Mouse (Mus musculus) adrenal gland, postnatal 4 days (tissue): Measurements from ENCODE around the gene 2210408I21Rik. TPM values are rescaled to one million over a fixed set of nuclear protein-coding genes. Genes with fewer than 3 reads are reported as not detected.

ENCODE experiments used
- DNase-seq, 2 experiments: peaks; one replicate each; pipeline ENCODE4 v3.0.0; 2021 to 2022; ENCODE audit warnings: low spot score in 2 of 2, mixed read lengths in 2 of 2
- total RNA-seq, 2 experiments: library from RNA; stranded (reverse); gene quantifications; 2 replicates each; pipeline ENCODE4 v1.2.3; 2021

2210408I21Rik gene
- total RNA-seq, 2 experiments from 2014 or later, result 10.8 to 14.1 TPM

GRCm38 (mm10) chr13:77275172-77275747, 139.9 kb downstream of the 2210408I21Rik start:
- no peak for DNase-seq

DNA sequence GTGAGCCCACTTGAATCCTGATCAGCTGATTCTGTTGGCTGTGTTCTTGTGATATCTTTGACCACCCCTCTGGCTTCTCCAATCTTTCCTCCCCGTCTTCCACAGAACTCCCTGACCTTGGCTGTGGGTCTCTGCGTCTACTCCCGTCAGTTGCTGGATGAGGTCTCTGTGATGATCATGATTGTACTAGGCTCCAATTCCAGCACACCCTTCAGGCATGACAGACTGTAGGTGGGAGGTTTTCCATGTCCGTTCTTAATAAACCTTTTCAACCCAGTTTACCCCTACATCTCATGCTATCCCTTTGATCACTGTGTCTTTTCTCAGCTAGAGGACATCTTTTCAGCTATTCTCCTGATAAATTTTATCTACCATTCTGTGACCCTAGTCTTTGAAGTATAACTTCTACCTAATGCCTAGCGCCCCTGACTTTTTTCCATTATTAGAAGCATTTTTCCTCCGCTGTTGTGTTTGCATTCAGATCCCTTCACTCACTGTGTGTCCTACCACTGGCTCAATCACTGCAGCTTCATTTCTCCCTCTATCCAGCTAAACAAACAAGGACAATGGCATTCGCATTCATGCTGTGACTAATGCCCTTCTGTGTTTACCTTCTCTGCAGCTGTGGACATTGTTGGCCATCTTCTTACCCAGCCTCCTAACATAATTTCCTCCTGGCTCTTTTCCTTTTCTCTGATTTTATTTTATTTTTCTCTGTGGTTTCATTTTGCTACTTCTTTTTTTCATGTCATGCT, 143.5 kb downstream of the 2210408I21Rik start:
- DNase-seq, result no peak

DNA sequence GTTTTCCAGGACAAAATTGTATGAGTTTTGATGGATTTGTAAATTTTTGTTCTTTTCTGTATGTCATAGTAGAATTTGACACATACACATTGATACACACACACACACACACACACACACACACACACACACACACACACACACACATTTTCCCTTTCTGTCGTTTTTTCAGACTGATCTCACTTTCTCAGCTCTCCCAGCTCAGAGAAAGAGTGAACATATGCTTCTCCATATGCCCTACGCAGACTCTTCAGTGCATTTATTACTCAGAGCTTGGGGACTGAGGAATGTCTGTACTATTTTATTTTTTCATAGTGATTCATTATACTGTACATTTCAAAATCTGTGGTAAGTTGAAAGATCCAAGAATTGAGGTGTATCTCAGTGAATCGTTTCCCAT, 160.2 kb downstream of the 2210408I21Rik start:
- no peak for DNase-seq

DNA sequence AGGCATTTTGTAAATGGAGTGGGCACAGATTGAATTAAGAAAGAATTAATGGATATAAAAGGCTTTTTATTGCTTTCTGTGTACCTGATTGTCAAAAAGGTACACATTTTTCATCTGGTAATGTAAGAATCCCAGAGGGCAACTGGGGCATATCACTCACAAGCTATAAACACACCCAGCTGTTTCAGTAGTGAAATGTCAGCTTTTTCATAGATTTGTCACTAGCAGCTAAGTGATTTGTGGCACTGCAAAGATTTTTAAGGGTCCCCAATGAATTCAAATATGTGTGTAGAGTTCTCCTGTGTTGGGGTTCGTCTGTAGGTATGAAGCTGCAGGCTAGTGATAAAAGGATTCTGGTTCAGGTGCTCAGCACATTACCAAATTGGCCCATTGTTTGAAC, 188.8 kb downstream of the 2210408I21Rik start:
- DNase-seq, result no peak

DNA sequence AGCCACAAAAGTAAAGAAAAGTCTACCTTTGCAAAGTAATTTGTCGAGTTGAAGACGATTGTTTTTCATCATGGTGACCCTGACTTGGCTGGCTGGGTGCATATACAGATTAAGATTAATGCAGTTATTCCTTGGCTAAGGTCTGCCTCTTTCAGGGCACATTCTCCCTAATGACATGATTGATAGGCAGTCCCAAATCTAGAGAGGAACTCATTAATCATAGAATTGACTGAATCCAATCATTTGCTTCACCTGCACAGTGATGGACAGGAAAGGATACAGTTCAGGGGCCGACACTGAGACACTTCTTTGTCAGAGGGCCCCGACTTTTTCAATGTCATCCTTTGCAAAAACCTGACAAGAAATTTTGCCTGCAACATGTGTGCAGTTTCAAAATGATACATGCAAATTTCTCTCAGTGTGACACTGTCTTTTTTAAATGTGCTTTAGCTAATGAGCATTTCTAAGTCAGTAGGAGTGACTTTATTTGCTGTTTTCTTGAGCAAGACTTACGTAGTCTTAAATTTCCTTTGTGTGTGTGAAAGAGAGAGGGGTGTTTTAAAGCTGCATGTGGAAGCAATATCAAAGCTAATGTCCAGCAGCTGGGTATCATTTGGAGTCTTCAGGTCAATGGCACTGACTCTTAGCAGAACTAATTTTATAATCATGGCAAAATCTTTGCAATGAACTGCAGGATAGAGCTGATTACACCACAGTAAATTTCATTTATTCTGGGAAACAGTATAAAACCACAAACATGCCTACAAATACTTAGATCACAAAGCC, 191.0 kb downstream of the 2210408I21Rik start:
- DNase-seq, result no peak

GRCm38 (mm10) chr13:77342097-77342496, 206.8 kb downstream of the 2210408I21Rik start:
- no peak for DNase-seq

DNA sequence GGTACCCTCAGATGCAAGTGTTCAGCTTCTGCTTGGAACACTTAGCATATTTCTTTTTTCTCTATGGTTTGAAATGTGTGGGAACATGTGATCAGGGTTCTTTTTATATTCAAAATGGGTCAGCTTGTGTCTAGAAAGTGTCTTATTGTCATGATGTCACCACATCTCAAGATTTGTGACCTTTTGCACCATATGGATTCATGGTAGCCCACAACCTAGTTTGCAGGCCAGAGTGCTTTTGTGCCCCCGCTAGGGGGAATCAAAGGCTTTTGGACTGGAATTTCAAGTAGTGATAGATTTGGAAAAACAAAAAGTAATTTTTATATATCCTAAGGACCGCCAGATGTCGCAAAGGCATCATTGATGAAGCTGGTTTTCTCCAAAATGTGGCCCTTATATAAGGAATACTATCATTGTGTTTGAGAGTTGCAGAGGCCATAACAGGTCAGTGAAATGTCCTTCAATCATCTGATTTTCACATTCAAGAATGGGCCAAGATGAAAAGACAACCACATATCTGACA, 250.2 kb downstream of the 2210408I21Rik start:
- no peak for DNase-seq

- no peak for DNase-seq
Measured at GRCm38 (mm10) chr13:77386001-77386400, 250.7 kb downstream of the 2210408I21Rik start.

- no peak for DNase-seq
Measured at GRCm38 (mm10) chr13:77388148-77388547, 252.8 kb downstream of the 2210408I21Rik start.

DNA sequence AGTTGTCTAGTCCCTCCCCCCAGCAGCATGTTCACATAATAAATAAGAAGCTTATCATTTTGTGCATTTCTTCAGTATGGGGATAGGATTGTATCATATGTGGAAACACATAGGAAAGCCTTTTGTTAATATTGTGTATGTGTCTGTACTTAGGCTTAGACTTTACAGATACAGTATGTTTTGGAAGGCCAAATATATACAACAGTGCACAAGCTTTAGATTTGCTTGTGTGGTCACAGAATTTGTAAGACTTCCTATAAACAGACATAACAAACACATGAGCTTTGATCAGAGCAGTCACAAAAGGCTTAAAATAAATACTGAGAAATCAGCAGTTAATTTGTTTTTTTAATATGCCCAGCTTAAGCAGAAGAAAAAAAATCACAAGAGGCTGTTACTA, 253.9 kb downstream of the 2210408I21Rik start:
- DNase-seq, result no peak

DNA sequence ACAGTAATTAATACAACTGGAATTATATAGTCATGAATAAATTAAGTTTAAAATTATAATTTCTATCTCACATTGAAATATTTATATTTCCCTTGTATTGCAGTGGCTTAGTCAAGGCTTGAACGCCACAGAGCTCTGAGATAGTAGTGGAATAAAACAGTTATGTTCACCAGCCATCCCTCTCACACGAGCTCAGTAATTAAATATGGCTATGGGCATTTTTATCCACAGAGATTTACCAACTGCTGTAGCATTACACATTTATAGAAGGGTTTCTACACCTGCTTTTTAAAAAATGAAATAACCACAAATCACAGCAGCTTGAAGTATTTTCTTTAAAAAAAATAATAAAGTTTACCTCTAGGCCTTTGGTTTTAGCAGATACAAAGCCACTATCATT, 261.0 kb downstream of the 2210408I21Rik start:
- no peak for DNase-seq

DNA sequence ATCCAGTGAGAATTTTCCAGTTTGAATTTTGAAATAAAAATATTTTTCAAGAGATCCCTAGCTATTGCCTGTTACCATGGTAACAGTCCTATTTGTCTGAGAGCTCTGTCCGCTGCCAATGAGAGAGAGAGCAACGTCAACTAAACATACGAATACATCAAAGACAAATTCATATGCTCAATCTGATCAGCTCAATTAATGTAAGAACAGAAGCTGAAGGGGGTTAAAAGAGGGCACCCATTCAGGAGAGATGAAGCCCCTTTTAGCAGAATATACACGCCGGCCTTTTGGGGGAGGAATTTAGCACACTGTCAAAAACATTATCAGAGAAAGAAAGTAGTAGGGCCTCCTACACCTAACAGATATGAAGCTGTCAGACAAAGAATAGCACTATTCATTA, 261.6 kb downstream of the 2210408I21Rik start:
- no peak for DNase-seq

DNA sequence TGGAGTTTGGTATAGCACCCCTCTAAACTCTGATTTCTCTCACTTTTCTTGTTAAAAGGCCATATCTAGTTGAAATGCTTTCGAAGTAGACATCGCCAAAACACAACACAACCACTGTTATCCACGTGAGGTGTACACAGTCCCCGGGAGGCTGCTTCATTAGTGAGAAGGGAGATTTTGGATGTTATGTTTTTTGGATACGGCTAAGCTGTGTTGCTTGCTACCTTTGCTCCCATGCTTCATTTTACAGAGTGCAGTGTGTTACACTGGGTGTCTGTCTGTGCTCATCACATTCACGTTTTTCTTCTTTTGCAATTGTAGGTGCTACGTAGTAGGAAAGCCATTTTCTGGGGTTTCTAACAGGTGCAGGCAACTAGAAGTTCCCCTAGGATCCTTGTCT, 262.3 kb downstream of the 2210408I21Rik start:
- DNase-seq, result no peak

DNA sequence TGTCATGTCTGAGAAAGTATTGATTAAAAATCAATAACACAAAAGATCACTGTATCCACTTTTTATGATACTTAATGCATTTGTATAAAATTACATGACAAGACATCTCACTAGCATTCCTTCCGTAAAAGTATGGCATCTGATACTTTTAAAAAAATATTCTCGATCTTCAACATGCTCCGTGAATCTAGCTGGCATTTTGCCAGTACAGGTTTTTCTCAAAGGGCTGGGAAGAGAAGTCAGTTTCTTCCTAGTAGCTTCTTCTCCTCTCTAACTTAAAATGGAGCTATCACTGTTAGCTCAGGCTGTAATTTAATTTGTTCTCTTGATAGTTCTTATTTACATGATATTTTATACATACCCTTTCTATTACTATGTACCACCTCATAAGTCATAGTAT, 263.1 kb downstream of the 2210408I21Rik start:
- no peak for DNase-seq

- no peak for DNase-seq
Measured at GRCm38 (mm10) chr13:77400762-77401161, 265.4 kb downstream of the 2210408I21Rik start.

- DNase-seq, result no peak
Measured at GRCm38 (mm10) chr13:77408530-77408929, 273.2 kb downstream of the 2210408I21Rik start.

DNA sequence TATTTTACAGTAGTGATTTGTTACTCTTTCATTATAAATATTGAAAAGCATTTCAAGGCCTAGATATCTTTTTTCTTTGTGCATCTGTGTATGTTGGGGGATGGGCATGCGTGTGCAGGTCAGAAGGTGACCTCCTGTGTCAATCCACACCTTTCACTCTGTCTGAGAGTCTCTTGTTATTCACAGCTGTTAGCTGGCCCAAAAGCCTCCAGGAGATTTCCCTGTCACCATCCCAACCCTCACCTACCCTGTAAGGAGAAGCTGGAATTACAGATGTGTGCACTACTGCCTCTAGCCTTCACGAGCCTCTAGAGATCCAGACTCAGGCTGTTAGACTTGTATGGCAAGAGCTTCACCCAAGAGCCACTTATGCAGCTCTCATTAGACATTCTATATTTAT, 274.5 kb downstream of the 2210408I21Rik start:
- DNase-seq, result no peak

DNA sequence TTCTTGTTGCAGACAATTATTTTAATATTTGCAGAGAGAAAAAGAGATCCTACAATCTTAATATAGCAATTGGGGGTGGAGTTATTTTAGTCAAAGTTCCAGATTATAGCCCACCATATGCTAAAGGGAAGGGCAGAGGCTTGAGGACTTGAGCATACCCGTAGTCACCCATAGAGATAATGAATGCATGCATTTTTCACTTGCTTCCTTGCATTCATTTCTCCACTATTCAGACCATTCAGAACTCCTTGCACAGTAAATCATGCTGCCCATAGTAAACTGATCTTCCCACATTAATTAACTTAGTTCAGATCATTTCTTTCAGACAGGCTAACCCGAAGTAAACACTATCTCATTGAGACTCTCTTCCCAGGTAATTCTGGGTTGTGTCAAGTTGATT, 277.5 kb downstream of the 2210408I21Rik start:
- no peak for DNase-seq

DNA sequence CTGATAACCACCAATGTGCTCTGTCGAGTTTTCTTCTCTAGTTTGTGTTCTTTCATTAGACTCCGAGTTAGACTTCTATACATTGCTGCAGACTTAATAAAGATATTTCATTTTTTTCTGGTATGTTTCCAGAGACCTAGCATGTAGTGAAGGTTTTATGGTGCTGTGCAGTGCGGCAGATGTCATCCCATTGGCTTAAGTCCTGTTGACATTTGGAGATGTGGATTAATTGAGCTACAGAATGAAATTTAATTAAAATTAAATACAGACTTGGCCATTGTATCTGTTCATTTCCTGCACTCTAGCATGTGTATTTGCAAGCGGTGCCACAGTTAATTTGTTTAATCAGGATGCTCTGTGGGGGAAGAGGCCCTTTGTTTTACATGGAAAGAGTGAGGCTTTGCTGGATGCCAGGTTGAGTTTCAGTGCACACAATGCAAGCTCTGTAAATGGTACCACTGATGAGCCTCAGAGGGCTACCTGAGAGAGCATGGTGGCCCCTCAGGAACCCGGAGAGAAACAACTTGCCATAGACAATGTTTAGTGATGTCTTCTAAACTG, 314.7 kb downstream of the 2210408I21Rik start:
- DNase-seq, result no peak

DNA sequence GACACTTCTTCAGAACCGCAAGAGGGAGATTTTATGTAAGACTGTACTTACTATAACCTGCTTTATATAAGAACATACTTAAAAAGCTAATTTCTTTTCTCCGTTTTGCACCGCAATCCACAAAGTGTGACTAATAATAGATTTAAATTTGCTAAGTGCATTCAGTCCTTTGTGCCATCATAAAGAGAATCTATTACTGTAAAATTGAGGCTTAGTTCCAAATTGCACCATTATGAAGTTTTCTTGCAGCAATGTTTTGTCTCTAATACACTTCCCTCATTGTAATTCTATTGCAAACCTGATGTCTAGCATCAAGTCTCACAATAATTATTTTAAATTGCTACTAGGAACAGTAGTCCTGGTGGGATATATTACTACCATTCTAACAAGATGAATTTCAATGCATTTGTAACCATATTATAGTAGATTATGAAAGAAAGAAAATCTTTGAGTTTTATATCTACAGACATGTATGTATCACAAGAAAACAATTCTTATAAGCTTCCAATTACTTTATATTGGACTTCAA, 334.8 kb downstream of the 2210408I21Rik start:
- DNase-seq, result no peak

DNA sequence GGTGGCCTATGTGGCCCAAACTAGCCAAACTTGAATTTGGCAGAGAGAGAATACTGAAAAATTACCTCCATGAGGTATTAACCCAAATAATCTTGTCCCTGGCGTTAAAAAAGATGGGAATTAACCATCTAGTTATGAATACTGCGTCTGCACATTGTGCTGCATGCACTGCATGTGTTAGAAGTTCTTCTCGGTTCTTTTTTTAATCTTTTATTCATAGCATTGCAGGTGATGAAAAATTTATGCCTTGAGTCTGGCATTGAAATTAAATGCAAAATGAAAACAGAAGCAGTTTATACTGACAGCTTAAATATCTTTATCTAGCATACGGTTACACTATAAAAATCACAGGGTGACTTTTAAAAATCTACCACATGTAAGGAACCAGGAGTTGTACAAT, 341.1 kb downstream of the 2210408I21Rik start:
- no peak for DNase-seq
